Mouse (Mus musculus) bone marrow, adult 2 months (tissue): ENCODE data around the gene Hpse2. TPM values are rescaled to one million over a fixed set of nuclear protein-coding genes. Genes with fewer than 3 reads are reported as not detected.
A peak's percentile ranks its signal among the peaks of the same experiment; 100 is the strongest.

ENCODE experiments used
- H3K27ac ChIP-seq: fragments of 200-500 bp; 2 replicates; pipeline ENCODE4 v1.5.1; 2012; ENCODE audit warnings: low read depth, mild to moderate bottlenecking, control low read depth, inconsistent platforms, low read length; ENCODE audit not compliant: control insufficient read depth, poor library complexity, insufficient read depth
- H3K4me1 ChIP-seq: fragments of 200-500 bp; 2 replicates; pipeline ENCODE4 v1.6.1; 2011; ENCODE audit warnings: low read length; ENCODE audit not compliant: control insufficient read depth, insufficient read depth
- H3K4me3 ChIP-seq: fragments of 200-500 bp; replicated peaks from 2 replicates; pipeline ENCODE3; 2011; ENCODE audit warnings: mild to moderate bottlenecking, low read depth, low read length, control low read depth; ENCODE audit not compliant: control insufficient read depth
- CTCF ChIP-seq: fragments of 200-500 bp; IDR thresholded peaks from 2 replicates; pipeline ENCODE4 v1.5.1; 2011; ENCODE audit warnings: low read length, control low read depth; ENCODE audit not compliant: control insufficient read depth, insufficient read depth
- POLR2A ChIP-seq: fragments of 200-500 bp; IDR thresholded peaks from 2 replicates; pipeline ENCODE4 v1.6.1; 2011; ENCODE audit warnings: low read depth, mild to moderate bottlenecking, control low read depth, low read length, borderline replicate concordance; ENCODE audit not compliant: control insufficient read depth
- WGBS: fragments of 180-500 bp; shearing (Covaris S2); methylation state at CpG from one replicate; pipeline ENCODE4 v1.1.7; 2018; 5-methylcytosine and 5-hydroxymethylcytosine counted together
- polyA plus RNA-seq: library from polyadenylated mRNA; stranded (reverse); fragments of >200 nt; gene quantifications from 2 replicates; pipeline ENCODE4 v1.2.4, GENCODE M21; 2011; ENCODE audit warnings: low replicate concordance; ENCODE audit not compliant: missing spikeins, insufficient read depth, insufficient read length

The Hpse2 gene
- polyA plus RNA-seq, 1 experiment, result not detected

- no peak overlapping the region for H3K27ac ChIP-seq
Observed at GRCm38 (mm10) chr19:42876563-42876962, 511.6 kb downstream of the Hpse2 start.

GRCm38 (mm10) chr19:42869663-42870530, 518.3 kb downstream of the Hpse2 start:
- TF ChIP-seq POLR2A, result no peak
- TF ChIP-seq CTCF, result no peak
- Histone ChIP-seq H3K4me3 (no peak overlapping the region), H3K4me1 (no peaks in the 10 kb centered on the region), H3K27ac (no peak overlapping the region)
- WGBS, result 76% methylated on average over 8 of the region's 8 CpGs

More at GRCm38 (mm10) chr19:42876563-42876962, 511.6 kb downstream of the Hpse2 start:
- Histone ChIP-seq H3K4me3 (no peak overlapping the region), H3K4me1 (no peaks in the 10 kb centered on the region)
- TF ChIP-seq POLR2A (no peak), CTCF (no peak)
- WGBS, result 82% methylated on average over 4 of the region's 4 CpGs

DNA sequence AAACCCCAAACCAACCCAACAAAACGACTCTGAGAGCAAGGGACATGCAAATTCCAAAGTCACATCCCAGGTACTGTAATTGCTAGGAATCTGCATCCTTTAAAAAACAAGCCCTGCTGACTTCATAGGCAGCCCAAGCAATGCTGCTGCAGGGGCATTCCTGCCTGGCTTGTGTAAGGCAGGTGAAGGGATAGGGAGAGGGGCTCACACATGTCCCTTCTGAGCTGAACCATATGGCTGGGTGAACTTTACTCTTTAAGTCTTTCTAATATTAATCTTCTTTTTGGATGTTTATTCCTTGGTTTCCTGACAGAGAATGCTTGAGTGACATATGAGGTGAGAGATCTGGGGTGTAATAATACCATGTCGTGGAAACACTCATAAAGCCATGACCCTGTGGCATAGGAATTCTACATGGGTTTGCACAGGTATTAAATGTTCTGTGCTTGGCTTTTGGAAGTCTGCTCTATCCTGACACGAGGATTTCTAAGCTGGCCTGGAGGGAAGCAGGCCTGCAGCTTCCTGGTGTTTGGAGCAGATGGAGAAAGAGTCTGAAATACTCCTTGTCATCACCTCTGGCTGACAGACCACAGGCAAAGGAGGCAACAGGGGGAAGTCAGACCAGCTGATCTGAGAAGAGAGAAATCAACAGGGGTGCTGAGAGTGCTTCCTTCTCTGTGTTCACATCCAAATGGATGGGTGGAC, 519.0 kb downstream of the Hpse2 start:
- no peak for TF ChIP-seq POLR2A
- no peak overlapping the region for H3K4me3 ChIP-seq
- WGBS, result 46% methylated on average over 3 of the region's 3 CpGs
- no peak overlapping the region for H3K27ac ChIP-seq
- no peaks in the 10 kb centered on the region for H3K4me1 ChIP-seq

- Histone ChIP-seq H3K4me1 (no peaks in the 10 kb centered on the region), H3K27ac (no peak overlapping the region), H3K4me3 (no peak overlapping the region)
- TF ChIP-seq POLR2A (no peak), CTCF (no peak)
- 71% methylated on average over 3 of the region's 3 CpGs for WGBS
Observed at GRCm38 (mm10) chr19:42863013-42863412, 525.1 kb downstream of the Hpse2 start.

GRCm38 (mm10) chr19:42857096-42857495, 531.1 kb downstream of the Hpse2 start:
- TF ChIP-seq POLR2A, result no peak
- TF ChIP-seq CTCF, result no peak

GRCm38 (mm10) chr19:42855649-42856048, 532.5 kb downstream of the Hpse2 start:
- Histone ChIP-seq H3K4me1 (no peaks in the 10 kb centered on the region), H3K4me3 (no peak overlapping the region), H3K27ac (no peak overlapping the region)
- WGBS, result 80% methylated on average over 4 of the region's 4 CpGs
- TF ChIP-seq CTCF, result no peak
- TF ChIP-seq POLR2A, result no peak

More at GRCm38 (mm10) chr19:42857096-42857495, 531.1 kb downstream of the Hpse2 start:
- Histone ChIP-seq H3K4me3 (no peak overlapping the region), H3K4me1 (no peaks in the 10 kb centered on the region), H3K27ac (no peak overlapping the region)
- WGBS, result 88% methylated on average over 5 of the region's 5 CpGs

DNA sequence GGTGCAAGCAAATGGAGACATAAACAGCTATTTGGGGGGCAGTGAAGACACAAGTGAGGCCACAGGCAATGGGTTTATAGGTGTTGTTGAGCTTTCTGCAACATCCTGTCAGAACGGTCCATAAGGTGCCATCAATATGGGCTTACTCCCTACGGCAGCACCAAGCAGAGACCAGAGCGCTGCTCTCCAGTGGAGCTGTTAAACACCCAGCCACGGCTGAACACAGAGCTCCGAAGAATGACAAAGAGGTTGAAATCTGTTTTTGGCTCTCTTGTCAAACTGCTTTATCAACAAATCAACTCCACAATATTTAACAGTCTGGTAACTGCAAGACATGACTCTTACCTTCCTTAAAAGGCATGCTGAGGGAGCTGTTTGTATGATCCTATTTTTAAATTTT, 537.7 kb downstream of the Hpse2 start:
- TF ChIP-seq CTCF, result no peak
- no peak for TF ChIP-seq POLR2A
- H3K4me1 ChIP-seq, result no peaks in the 10 kb centered on the region

DNA sequence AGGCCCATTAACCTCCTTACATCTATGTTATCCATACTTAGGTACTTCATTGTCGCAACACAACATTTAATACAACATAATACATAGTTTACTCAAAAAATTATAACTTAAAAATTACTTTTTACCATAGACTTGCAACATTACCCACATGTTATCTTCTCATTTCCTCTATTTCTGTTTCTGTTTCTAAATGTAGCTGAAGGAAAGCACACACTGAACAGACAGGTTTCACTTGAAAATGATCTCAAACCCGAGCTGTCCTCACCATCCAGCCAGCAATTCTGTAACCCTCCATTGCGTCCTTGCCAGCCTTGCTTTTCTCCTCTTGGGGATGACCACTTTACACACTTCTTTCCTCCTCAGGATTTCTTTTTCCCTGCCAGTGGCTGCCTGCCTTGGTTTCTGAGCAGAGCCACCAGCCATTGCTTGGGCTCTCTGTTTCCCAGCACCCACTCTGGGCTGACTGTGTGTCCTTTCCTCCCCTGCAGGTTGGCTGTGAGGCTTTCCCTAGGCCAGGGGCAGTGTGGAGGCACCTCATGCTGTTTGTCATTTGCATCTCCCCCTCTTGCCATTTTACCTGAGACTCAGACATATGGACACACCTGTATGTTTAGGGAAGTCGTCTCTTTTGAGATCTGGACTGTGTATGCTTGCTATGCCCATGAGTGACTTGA, 548.4 kb downstream of the Hpse2 start:
- TF ChIP-seq CTCF (no peak), POLR2A (no peak)
- WGBS, result 50% methylated on average over 4 of the region's 4 CpGs

More for the DNA sequence above, 537.7 kb downstream of the Hpse2 start:
- no peak overlapping the region for H3K4me3 ChIP-seq
- no peak overlapping the region for H3K27ac ChIP-seq
- WGBS, result 73% methylated on average over 5 of the region's 5 CpGs

More for the DNA sequence above, 548.4 kb downstream of the Hpse2 start:
- Histone ChIP-seq H3K4me1 (peaks cover 4% of the 10 kb centered on the region), H3K4me3 (no peak overlapping the region), H3K27ac (peak overlapping the region; percentile 76)
